Mouse (Mus musculus) mouse embryonic stem cell (cell line): ENCODE measurements around the gene Phlda2.
"Not testable (repeated sequence)": the region's sequence is repeated elsewhere in the genome, so short reads cannot be mapped to it uniquely, and the experiment has no call there.

Source experiments
- in situ Hi-C, 2 experiments: fragments of 300-500 bp; cut with MboI; formaldehyde crosslinking; loops; 1 replicate in 1 of 2; 3 replicates in 1 of 2; pipeline ENCODE4 v1.14.3; 2019 to 2020; ENCODE audit warnings: low sequenced_read_pairs in 2 of 2, low pct_unique_long_range_greater_than_20kb in 1 of 2, mixed read lengths in 1 of 2; ENCODE audit not compliant: unreplicated experiment in 1 of 2

Gene Phlda2

DNA sequence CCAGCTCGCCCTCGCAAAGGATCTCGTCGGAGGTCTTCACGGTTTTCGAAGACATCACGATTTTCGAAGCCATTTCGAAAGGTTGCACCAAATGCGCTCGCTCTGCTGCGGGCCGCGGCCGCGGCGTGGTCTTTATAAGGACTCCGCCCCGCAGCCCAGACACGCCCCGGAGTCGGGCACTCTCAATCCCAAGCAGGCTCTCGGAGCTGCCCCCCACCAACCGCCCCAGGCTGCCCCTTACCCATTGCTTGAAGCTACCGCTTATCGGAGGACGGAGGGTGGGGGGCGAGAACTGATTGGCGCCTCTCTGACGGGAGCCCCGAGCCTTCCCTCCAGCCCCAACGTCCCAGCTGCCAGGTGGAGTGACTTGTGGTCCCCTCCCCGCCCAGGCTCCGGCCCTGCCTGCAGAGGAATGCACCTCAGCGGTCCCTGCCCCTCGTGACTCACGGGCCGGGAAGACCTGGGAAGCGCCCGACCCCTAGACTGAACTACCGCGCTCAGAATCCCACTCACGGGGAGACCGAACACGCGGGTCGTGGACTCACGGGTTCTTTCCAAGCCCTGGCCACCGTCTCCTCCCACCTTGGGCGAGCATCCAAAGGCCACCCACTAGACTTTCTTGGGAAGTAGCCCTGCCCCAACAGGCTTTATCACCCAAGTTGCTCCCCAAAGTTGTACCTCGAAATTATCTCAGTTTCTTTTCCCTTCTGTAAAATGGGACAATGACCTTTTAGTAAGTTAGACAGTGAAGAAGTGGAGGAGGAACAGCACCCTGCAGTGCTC, at the start of gene Phlda2:
Gene Phlda2, minus strand, starts transcription at position 733 of the 783 bp plus-strand sequence.
- in situ Hi-C loops: no loop called here

DNA sequence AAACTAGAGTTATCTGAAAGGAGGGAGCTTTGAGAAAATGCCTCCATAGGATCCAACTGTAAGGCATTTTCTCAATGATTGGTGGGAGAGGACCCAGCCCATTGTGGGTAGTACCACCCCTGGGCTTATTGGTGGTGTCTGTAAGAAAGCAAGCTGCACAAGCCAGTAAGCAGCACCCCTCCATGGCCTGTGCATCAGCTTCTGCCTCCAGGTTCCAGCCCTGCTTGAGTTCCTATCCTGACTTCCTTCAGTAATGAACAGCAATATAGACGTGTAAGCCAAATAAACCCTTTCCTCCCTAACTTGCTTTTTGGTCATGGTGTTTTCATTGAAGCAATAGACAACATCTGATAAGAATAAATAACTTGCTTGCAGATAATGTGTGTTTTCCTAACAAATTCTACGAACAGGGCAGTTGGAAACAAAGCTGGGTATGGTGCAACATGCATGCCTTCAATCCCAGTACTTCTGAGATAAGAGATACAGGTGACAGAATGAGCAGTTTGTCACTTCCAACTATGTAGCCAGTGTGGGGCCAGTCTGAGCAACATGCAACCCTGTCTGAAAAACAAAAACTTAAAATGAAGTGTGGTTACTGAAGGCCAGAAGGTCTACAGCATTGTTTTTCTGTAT, 46.8 kb upstream of the Phlda2 start:
- in situ Hi-C loops: no loop called here

DNA sequence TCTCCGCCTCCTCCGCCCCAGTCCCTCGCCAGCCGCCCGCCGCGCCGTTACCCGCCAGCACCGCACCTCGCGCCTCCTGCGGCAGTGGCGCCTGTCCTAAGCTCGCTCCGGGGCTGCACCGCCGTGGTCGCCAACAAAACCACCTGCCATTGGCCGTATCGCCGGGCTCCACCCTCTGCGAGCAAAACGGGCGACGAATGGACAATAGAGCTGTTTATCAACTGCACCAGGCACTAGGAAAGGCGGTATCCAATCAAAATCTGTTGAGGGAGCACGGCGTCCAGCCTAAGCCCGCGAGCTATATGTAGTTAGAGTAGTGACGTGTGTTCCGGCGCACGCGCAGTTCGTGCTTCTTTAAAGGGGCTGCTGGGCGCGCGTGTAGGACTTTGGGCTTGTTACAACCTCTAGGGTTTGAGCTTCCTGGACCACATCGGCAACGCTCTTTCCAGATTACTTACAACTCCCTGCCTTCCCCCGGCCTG, 46.1 kb upstream of the Phlda2 start, which contains the start of gene Nap1l4:
Gene Nap1l4, minus strand, starts transcription at position 131 of the 482 bp plus-strand sequence.
- in situ Hi-C loops: no loop called here

DNA sequence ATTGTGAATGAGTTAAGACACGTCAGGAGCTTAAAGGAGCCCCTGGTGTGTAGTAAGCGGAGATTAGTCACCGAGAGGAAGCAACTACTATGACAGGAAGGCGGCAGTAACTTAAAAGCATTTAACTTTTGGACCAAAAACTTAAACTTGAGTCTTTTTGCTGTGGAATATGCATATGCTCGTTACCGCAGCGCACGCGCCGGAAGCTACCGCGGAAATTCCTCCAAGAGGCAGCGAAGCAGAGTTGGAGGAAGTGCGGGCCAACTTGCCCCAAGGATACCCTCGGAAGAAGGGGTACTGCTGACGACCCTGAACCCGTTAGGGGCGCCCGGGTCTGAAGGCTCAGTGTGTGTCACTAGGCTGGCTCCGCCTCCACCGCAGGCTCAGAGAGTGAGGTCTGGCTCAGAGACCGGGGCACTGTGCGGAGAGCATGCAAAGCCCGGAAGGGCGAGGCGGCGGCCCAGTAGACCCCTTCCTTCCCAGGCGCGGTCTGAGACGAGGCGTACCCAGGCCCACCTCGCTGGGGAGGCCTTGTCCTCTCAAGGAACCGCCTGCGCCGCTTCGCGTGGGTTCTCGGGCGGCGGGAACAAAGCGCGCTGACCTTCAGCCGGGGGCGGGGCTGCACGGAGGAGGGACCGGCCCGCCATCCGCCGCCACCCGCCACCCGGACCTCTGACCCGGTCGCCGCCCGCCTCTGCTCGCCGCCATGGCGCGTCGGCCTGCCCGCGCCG, 45.4 kb upstream of the Phlda2 start:
- in situ Hi-C loops: no loop called here

GRCm38 (mm10) chr7:143546554-143546953, 43.6 kb upstream of the Phlda2 start:
- in situ Hi-C loops: no loop called here

GRCm38 (mm10) chr7:143544368-143544767, 41.4 kb upstream of the Phlda2 start:
- in situ Hi-C loops: no loop called here

GRCm38 (mm10) chr7:143538671-143539070, 35.7 kb upstream of the Phlda2 start:
- in situ Hi-C loops: no loop called here

GRCm38 (mm10) chr7:143538229-143538628, 35.3 kb upstream of the Phlda2 start:
- in situ Hi-C loops: not testable (repeated sequence)

GRCm38 (mm10) chr7:143536251-143536650, 33.3 kb upstream of the Phlda2 start:
- in situ Hi-C loops: no loop called here

GRCm38 (mm10) chr7:143533284-143533683, 30.3 kb upstream of the Phlda2 start:
- in situ Hi-C loops: no loop called here

- in situ Hi-C loops: no loop called here
These were observed 29.5 kb upstream of the Phlda2 start for GRCm38 (mm10) chr7:143532410-143532809.

GRCm38 (mm10) chr7:143519333-143519732, 16.4 kb upstream of the Phlda2 start:
- in situ Hi-C loops: loop anchor here in 1 of 2 experiments (5.0 kb wide), 1 partner anchor 68 kb away; no protein-coding TSS in a partner anchor

DNA sequence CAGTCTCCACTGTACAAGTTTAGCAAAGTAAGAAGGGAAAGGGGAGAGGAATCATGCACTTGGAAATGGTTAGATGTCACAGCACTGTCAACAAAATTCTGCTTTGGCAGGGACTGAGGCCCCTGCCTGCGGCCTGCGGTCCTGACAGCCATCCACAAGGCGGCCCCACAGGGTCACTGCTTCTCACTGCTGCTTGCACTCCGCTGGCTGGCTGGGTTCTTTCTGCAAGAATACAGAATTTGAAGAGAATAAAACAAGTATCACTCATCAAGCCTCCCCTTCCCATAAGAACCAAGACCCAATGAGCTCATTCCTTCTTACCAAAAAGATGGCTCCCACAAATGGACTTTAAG, 11.4 kb upstream of the Phlda2 start:
- in situ Hi-C loops: no loop called here

DNA sequence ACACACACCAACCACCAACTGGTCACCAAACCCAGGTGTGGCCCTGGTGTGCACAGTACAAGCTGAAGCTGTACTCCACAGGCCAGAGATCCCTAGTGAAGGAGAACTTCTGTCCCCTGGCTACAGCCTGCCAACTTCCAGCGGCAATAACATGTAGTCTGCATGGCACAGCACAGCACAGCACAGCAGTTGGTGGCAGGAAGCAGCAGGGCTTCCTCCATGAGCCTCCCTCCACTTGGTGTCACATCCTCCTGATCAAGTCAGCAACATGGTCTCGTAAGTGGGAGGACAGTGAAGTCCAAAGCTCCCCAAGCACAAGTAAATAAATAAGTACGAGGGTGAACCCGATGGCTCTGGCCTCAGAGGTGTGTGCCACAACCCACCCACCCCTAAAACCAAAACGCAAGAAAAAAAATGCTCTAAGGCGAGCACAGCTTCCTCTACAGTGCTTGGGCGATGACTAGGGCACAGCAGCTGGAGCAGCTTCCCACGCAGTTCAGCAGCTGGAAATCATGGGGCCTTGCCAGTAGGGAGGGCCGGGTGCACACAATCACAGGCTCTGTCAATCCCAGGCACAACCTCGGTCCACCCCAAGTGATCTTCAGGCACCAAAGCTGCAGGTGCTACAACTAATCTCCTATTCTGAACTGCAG, 10.9 kb upstream of the Phlda2 start:
- in situ Hi-C loops: no loop called here

DNA sequence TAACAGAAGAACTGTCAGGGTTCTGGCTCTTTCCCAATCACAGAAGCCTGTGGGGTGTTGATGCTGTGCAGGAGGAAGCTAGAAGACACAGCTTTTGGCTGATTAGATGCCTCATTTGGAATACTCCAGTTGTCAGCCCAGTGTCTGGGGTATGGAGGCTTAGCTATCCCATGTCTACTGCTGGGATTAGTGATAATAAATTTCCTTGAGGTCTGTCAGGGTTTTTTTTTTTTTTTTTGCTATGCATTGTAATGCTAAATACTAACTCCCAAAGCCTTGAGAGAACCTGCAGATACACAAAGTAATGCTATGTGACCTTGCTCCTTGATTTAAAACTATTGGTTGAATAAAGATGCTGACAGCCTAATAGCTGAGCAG, 8.4 kb upstream of the Phlda2 start:
- in situ Hi-C loops: no loop called here

GRCm38 (mm10) chr7:143510593-143511334, 7.8 kb upstream of the Phlda2 start:
- in situ Hi-C loops: no loop called here

- in situ Hi-C loops: no loop called here
These were observed 6.6 kb upstream of the Phlda2 start for GRCm38 (mm10) chr7:143509566-143509965.

DNA sequence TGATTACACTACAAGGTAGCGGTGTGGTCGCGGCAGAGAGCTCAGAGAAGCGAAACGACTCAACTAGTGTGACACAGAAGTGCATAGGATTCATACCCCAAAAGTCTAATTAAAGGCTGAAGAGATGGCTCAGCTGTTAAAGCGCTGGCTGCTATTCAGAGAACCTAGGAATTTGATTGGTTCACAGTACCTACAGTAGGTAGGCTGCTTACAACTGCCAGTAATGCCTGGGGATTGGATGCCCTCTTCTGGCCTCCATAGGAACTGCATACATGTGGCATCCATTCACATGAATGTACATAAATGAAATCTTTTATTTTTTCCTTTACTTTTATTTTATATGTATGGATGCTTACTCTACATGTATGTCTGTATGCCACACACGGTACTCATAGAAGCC, 3.7 kb upstream of the Phlda2 start:
- in situ Hi-C loops: no loop called here
